Mouse (Mus musculus) erythroid progenitor cell, adult 5-6 weeks (primary cell): ENCODE data around the gene Tpd52l2. TPM values are rescaled to one million over a fixed set of nuclear protein-coding genes. Genes with fewer than 3 reads are reported as not detected.
"Not testable (repeated sequence)": the region's sequence is repeated elsewhere in the genome, so short reads cannot be mapped to it uniquely, and the experiment has no call there.

ENCODE experiments used
- ATAC-seq: replicated peaks from 2 replicates; pipeline ENCODE4 v1.8.0; 2016; ENCODE audit warnings: moderate number of reproducible peaks, mild to moderate bottlenecking, moderate TSS enrichment, inconsistent platforms; ENCODE audit not compliant: poor library complexity, low FRiP score, severe bottlenecking
- total RNA-seq, 2 experiments: library from RNA; stranded (forward) in 1 of 2; stranded (reverse) in 1 of 2; fragments of 150-400 nt in 1 of 2; fragments of 186-747, 209-891 nt in 1 of 2; gene quantifications; 2 replicates each; pipeline versions ENCODE4 v1.2.3 to v1.2.4; 2015 to 2017; ENCODE audit warnings: low replicate concordance in 2 of 2

Tpd52l2 gene
- total RNA-seq, 2 experiments from 2014 or later = 23.5 to 45.3 TPM

DNA sequence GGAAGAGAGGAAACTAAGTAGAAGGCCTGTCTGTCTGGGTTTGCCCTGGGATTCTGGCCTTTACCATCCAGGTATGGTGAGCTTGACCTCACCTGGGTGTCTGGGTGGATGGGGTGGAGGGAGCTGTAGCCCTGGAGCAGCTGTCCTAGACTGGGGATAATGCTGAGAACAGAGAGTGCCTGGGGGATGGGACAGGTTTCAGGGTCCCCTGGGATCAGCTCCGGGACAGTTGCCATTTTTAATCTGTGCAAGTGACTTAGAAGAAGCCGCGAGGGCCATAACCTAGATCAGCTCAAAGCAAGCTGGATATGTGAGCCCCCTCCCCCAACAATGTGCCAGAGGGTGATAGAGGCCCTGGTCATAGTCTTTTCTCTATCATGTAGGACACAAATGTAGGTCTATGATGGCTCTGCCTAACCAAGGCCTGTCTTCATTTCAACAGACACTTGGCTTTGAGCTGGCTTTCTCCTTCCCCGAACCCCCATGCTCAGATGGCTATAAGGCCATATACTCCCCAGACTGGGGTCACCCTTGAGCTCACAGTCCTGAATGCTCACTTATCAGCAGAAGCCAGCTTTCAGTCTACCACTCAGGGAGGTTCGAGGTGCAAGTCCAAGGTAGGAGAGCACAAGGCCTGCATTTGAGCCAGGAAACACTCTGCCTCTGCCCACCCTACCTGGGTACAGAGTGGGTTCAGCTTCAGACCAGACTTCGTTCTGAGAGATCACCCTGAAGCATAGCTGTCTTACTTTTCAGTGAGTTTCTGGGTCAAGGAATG is 12.3 kb upstream of the Tpd52l2 start:
- ATAC-seq = no peak

DNA sequence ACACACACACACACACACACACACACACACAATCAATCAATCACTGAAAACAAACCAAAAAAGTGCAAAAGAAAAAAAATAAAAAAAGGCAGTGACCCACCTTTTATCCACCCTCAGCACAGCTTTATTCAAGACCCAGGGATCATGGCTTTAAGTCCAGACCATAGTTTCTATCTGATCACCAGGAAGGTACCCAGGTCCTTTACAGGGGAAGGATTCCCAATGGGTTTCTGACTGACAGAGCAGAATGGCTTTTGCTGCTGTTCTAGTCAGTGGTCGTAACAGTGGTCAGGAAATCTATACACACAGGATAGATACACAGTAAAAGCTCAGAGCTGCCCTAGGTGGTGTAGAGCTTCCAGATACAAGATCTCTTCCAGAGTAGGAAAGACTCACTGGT is 11.2 kb upstream of the Tpd52l2 start:
- no peak for ATAC-seq

GRCm38 (mm10) chr2:181487338-181488277 is 9.3 kb upstream of the Tpd52l2 start:
- ATAC-seq = no peak

DNA sequence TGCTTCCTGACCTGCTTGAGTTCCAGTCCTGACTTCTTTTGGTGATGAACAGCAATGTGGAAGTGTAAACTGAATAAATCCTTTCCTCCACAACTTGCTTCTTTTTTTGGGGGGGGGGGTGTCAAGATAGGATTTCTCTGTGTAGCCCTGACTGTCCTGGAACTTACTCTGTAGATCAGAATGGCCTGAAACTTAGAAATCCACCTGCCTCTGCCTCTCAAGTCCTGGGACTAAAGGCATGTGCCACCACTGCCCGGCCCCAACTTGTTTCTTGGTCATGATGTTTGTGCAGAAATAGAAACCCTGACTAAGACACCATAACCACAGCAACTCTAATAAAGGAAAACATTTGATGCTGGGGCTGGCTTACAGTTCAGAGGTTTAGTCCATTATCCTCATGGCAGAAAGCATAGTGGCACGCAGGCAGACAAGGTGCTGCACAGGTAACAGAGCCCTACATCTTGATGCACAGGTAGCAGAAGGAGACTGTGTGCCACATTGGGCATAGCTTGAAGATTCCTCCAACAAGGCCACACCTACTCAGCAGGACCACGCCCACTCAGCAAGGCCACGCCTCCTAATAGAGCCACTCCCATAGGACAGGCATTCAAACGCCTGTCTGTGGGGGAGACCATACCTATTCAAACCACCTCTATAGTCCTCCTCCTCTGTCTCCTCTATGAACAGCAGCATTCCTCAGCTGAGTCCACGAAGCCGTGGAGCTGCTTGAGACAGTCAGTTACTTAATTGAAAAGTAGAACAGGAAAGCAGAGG is 5.3 kb upstream of the Tpd52l2 start:
- peak; percentile 72 for ATAC-seq

DNA sequence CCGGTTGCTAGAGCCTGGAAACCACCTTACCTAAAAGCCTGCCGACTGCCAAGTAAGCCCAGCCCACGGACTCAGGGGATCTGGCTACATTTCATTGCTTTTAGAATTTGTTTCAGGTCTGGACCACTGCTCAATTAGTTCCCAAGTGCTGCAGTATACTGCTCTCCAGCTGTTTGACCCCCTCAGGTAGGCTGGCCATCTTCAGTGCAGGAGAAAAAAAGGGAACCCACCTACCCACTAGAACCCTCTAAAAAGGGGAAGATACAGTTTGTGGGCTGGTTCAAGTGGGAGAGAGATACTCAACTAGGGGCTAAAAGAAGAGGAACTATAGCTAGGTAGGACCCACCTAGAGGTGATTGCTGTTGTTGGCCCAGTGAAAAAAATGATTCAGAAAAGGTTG is 4.7 kb upstream of the Tpd52l2 start:
- no peak for ATAC-seq

GRCm38 (mm10) chr2:181493156-181493927 is 3.6 kb upstream of the Tpd52l2 start, which contains the start of gene Abhd16b:
Abhd16b (plus strand) TSS chr2:181493206.
- no peak for ATAC-seq

DNA sequence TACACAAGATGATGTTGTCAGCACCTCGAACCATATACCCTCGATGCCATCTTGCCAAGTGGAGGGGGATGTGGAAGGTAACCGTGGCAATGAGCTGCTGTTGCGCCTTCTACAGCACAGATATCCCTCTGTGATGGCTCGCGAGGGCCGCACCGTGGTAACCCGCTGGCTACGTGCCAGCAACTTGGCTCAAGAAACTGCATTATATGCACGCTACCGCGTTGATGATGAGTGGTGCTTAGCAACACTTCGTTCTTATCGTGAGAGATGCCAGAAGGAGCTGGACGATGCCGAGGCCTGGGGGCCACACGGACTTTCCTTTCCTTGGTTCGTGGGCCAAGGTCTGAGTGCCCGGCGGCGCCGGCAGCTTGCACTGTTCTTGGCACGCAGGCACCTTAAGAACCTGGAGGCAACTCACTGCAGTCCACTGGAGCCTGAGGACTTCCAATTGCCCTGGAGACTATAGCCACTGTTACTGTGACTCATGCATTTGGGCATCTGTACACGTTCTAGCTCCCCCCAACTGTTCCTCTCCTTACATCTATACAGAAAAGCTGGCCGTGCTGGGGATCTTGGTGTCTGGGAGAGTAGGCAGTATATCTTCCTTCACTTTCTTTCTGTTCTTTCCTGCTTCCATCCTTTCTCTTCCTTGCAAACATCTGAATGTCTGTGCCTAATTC is 2.5 kb upstream of the Tpd52l2 start:
- ATAC-seq = no peak

- ATAC-seq = not testable (repeated sequence)
Measured at GRCm38 (mm10) chr2:181495845-181496244, 1.1 kb upstream of the Tpd52l2 start.

DNA sequence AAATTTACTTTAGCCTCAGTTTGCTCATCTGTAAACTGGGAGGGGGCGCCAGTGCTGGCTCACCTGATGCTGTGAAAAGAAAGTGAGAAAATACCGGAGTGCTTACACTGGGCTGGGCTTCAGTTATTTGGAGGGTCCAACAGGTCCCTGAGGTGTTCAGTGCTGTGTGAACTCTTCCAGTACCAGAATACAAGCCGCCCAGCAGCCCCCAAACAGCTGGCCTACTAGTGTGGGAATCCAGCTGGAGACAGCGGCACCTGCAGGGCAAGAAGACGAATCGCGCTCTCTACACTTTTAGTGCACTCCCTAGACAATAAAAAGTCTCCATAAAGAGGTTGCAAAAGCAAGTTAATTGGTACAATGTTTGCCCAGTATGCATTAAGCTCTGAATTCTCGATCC is 661 bp upstream of the Tpd52l2 start:
- ATAC-seq = peak; percentile 51

DNA sequence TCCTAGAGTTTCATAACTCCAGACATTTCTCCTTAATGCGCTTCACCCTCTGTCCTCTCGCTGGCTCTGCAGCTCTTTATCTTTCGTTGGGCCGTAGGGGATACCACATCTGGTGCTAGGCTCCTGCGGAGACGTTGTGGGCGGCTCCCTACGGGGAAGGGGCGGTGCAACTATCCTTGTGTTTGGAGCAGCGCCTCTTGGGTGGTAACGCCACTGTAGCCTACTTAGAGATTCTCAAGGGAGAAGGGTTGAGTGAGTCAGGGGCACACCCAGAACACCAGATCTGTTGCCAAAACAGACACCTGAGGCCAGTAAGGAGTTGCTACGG is 570 bp downstream of the Tpd52l2 start:
- peak; percentile 87 for ATAC-seq

DNA sequence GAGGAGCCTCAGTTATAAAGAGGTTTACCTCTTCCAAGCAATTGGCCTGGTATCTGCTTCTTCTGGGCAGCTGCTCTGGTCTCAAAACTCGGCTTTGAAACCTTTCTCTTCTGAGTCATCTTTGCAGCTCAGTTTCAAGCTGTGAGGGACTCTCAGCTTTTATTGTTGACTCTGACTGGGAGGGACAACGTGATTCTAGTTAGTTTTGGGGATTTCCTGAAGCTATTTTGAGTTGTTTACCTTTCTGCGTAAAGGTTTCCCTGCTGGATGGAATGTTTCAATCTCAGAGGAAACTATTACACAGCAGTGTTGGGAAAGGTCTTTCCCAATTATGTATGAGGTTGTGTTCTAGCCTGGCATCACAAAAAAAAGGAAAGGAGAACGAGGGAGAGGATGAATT is 1.7 kb downstream of the Tpd52l2 start:
- no peak for ATAC-seq

GRCm38 (mm10) chr2:181509191-181509590 is 12.2 kb downstream of the Tpd52l2 start:
- no peak for ATAC-seq

- no peak for ATAC-seq
Measured at GRCm38 (mm10) chr2:181511231-181511630, 14.3 kb downstream of the Tpd52l2 start.

DNA sequence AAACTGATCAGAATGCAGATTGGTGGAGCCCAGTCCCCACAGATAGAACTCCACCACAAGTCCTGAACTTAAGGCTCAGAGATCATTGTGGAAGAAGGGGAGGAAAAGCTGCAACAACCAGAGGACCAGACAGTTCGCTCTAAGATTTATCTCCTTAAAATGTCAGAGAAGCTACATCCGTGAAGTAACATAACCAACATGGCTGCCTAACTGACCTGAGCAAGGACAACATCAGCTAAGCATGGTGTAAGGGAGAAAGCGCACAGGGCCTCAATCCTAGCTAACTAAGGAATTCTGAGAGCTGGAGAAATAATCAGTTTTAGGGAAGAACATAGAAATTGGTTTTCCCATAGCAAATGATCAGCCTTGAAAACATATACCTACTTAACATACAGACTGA is 22.3 kb downstream of the Tpd52l2 start:
- no peak for ATAC-seq

- ATAC-seq = peak; percentile 94
Measured at GRCm38 (mm10) chr2:181520118-181520935, 23.4 kb downstream of the Tpd52l2 start, which contains the start of gene Dnajc5. Dnajc5 (plus strand) TSS chr2:181520485.

DNA sequence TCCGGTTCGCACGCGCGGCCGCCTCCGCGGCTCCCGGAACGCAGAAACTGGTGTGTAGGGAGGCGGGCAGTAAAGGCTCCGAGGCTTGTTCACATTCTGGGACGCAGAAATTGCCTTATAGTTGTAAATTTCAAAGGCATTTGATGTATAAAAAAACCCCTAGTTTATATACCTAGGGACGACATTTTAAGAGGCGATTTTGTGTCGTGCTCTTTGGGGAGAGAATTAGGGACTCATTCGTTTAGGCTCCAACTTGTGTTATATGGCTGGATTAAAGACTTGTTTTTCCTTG is 23.9 kb downstream of the Tpd52l2 start:
- ATAC-seq = no peak

DNA sequence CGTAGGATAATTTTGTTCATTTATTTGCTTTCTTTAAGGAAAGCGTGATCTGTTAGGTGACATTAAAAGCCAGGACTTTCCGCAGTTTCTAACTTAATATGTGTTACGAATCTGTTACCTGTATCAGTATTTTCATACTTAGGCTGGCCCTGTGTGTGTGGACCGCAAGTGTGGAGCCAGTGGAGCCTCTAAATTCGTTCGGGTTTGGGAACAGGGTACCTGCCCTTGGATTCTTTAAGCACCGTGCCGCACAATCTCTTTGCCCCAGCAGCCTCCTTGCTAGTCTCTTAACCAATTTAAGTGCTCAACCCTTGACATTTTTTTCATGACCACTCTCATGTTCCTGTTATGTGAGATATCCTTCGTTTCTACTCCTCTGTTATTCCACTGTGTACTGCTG is 24.5 kb downstream of the Tpd52l2 start:
- no peak for ATAC-seq

DNA sequence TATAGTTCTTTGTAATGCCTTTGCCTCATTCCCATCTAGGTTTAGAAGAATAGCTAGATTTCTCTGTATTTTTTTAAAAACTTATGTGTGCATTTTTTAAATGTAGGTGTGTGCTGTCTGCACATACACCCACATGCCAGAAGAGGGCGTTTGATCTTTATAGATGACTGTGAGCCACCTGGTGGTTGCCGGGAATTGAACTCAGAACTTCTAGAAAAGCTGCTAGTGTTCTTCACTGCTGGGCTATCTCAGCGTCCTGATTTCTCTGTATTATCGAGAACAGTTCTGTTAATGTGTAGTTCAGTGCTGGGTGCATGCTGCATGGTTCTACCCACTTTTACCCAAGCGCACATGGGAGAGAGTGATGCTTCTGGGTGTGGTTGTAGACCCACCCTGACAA is 25.9 kb downstream of the Tpd52l2 start:
- peak; percentile 32; the same call in 1 of the 2 replicates for ATAC-seq
